Mouse (Mus musculus) forebrain, embryonic 12.5 days (tissue): Measurements from ENCODE around the gene Rrp15. TPM values are rescaled to one million over a fixed set of nuclear protein-coding genes. Genes with fewer than 3 reads are reported as not detected.

Experiments used
- ATAC-seq: fragments of 200-750 bp; cut with Nextera tagmentation; 2 replicates; pipeline ENCODE4 v1.8.0; 2017; ENCODE audit warnings: moderate TSS enrichment; ENCODE audit not compliant: low FRiP score
- H3K27ac ChIP-seq: fragments of 300-500 bp; sonication (generic); 2 replicates; pipeline ENCODE4 v1.5.1; 2016; ENCODE audit warnings: mild to moderate bottlenecking
- H3K27me3 ChIP-seq: fragments of 300-500 bp; sonication (generic); 2 replicates; pipeline ENCODE4 v1.6.1; 2016; ENCODE audit warnings: mild to moderate bottlenecking
- H3K36me3 ChIP-seq: fragments of 300-500 bp; sonication (generic); replicated peaks from 2 replicates; pipeline ENCODE4 v1.6.1; 2016; ENCODE audit warnings: mild to moderate bottlenecking
- H3K4me1 ChIP-seq: fragments of 300-500 bp; sonication (generic); 2 replicates; pipeline ENCODE4 v1.6.1; 2016
- H3K4me2 ChIP-seq: fragments of 300-500 bp; sonication (generic); 2 replicates; pipeline ENCODE4 v1.6.1; 2016; ENCODE audit warnings: mild to moderate bottlenecking, moderate library complexity
- H3K4me3 ChIP-seq: fragments of 300-500 bp; sonication (generic); replicated peaks from 2 replicates; pipeline ENCODE4 v1.5.1; 2016; ENCODE audit warnings: mild to moderate bottlenecking
- H3K9ac ChIP-seq: fragments of 300-500 bp; sonication (generic); 2 replicates; pipeline ENCODE4 v1.6.1; 2016; ENCODE audit warnings: mild to moderate bottlenecking
- H3K9me3 ChIP-seq: fragments of 300-500 bp; sonication (generic); 2 replicates; pipeline ENCODE4 v1.6.1; 2016
- WGBS: fragments of 180-500 bp; shearing (Covaris S2); methylation state at CpG from one replicate; pipeline ENCODE4 v1.1.7; 2016; 5-methylcytosine and 5-hydroxymethylcytosine counted together
- polyA plus RNA-seq: library from polyadenylated mRNA; unstranded; fragments of >200 nt; fragmentation: Nextera tagmentation; extraction: Ambion mirVana; gene quantifications from 2 replicates; pipeline ENCODE4 v1.2.1, GENCODE M21; 2016

Rrp15 gene
- polyA plus RNA-seq, 1 experiment from 2014 or later, result 58.8 TPM

GRCm38 (mm10) chr1:186705915-186706248, 43.3 kb downstream of the Rrp15 start, which contains the start of gene Tgfb2:
Tgfb2 (minus strand) TSS chr1:186705989.
- H3K27ac ChIP-seq, result peak within 1 kb of the TSS; percentile 59; the same call in 1 of the 2 replicates
- WGBS, result 1% methylated on average over 12 of the region's 12 CpGs
- peak; percentile 49; the same call in 1 of the 2 replicates for ATAC-seq

GRCm38 (mm10) chr1:186705203-186705914, 43.8 kb downstream of the Rrp15 start:
- peaks cover 32% of the 10 kb centered on the region for H3K4me1 ChIP-seq
- peak overlapping the region; percentile 65 for H3K4me3 ChIP-seq
- H3K4me2 ChIP-seq, result peak overlapping the region; percentile 89
- no peaks in the 10 kb centered on the region for H3K36me3 ChIP-seq
- peak overlapping the region; percentile 70 for H3K9ac ChIP-seq
- peak overlapping the region; percentile 59; the same call in 1 of the 2 replicates for H3K27ac ChIP-seq
- H3K9me3 ChIP-seq, result no peaks in the 10 kb centered on the region
- H3K27me3 ChIP-seq, result peaks cover 27% of the 10 kb centered on the region
- peak; percentile 79 for ATAC-seq
- WGBS, result under 1% methylated on average over 54 of the region's 65 CpGs

More at GRCm38 (mm10) chr1:186705915-186706248, 43.3 kb downstream of the Rrp15 start, which contains the start of gene Tgfb2:
- Histone ChIP-seq H3K4me3 (peak within 1 kb of the TSS; percentile 65), H3K4me1 (peaks cover 32% of the 10 kb centered on the region), H3K36me3 (no peaks in the 10 kb centered on the region), H3K9ac (peak within 1 kb of the TSS; percentile 70), H3K4me2 (peak within 1 kb of the TSS; percentile 89), H3K9me3 (no peaks in the 10 kb centered on the region), H3K27me3 (peaks cover 27% of the 10 kb centered on the region)

GRCm38 (mm10) chr1:186703980-186704701, 45.0 kb downstream of the Rrp15 start:
- H3K9ac ChIP-seq, result peak overlapping the region; percentile 70
- no peak; the same call in 1 of the 2 replicates for ATAC-seq
- peak overlapping the region; percentile 89 for H3K4me2 ChIP-seq
- 0 out of 2 replicates have a peak overlapping the region, but pooled peaks have one; percentile 47 for H3K27ac ChIP-seq
- H3K27me3 ChIP-seq, result peaks cover 27% of the 10 kb centered on the region
- H3K9me3 ChIP-seq, result no peaks in the 10 kb centered on the region
- H3K4me1 ChIP-seq, result peaks cover 32% of the 10 kb centered on the region
- H3K4me3 ChIP-seq, result peak overlapping the region; percentile 65
- no peaks in the 10 kb centered on the region for H3K36me3 ChIP-seq
- WGBS, result under 1% methylated on average over 36 of the region's 36 CpGs

- 0 out of 2 replicates have a peak overlapping the region, but pooled peaks have one; percentile 47 for H3K27ac ChIP-seq
Measured at GRCm38 (mm10) chr1:186703256-186703979, 45.7 kb downstream of the Rrp15 start.

DNA sequence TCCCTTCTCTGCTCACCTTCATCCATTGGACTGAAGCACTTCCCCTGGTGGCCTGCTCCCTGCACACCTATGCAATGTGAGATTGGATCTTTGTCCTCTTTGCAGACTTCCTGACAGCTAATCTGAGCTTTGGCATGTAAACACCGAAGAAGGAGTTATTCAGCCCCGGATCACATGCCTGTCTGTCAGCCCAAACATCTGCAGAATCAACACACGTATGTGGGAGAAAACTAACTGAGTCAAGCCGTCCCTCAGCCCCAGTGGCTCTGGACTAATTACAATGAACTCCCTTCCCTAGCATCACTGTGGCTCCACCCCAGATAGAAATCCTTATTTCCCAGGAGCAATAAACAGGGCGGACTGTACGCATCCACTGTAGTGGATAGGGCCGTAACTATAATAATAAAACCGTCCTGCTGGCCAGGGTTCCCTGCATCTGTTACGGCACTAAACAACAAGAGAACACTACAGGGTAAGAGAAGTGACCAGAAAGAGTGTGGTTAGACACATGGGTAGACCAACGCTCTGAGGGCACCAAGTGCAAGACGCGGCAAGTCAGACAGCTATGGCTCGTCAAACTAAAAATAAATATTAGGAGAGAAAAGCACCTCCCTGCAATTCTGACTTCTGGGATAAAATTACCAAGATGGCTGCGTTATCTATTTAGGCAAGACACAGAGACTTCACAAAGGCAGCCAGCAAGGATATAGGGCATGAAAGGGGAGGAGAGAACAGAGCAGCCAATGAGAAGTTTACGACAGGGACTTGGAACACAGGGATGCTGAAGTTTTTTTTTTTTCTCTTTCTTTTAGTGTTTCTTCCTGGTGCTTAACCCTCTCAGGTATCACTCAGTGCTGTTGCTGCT, 46.5 kb downstream of the Rrp15 start:
- Histone ChIP-seq H3K9me3 (no peaks in the 10 kb centered on the region), H3K27ac (0 out of 2 replicates have a peak overlapping the region, but pooled peaks have one; percentile 5), H3K4me3 (peak overlapping the region; percentile 65), H3K4me1 (peaks cover 32% of the 10 kb centered on the region), H3K4me2 (peak overlapping the region; percentile 89), H3K9ac (peak overlapping the region; percentile 25; the same call in 1 of the 2 replicates), H3K36me3 (no peaks in the 10 kb centered on the region), H3K27me3 (peaks cover 27% of the 10 kb centered on the region)
- ATAC-seq, result no peak
- 22% methylated on average over 15 of the region's 15 CpGs for WGBS

More at GRCm38 (mm10) chr1:186703256-186703979, 45.7 kb downstream of the Rrp15 start:
- no peaks in the 10 kb centered on the region for H3K9me3 ChIP-seq
- H3K4me3 ChIP-seq, result peak overlapping the region; percentile 65
- H3K4me2 ChIP-seq, result peak overlapping the region; percentile 89
- under 1% methylated on average over 15 of the region's 15 CpGs for WGBS
- no peaks in the 10 kb centered on the region for H3K36me3 ChIP-seq
- ATAC-seq, result no peak
- peaks cover 32% of the 10 kb centered on the region for H3K4me1 ChIP-seq
- peak overlapping the region; percentile 70 for H3K9ac ChIP-seq
- peaks cover 27% of the 10 kb centered on the region for H3K27me3 ChIP-seq

- no peaks in the 10 kb centered on the region for H3K9me3 ChIP-seq
- ATAC-seq, result no peak
- no peak overlapping the region for H3K9ac ChIP-seq
- H3K4me1 ChIP-seq, result peaks cover 32% of the 10 kb centered on the region
- H3K36me3 ChIP-seq, result no peaks in the 10 kb centered on the region
- H3K27me3 ChIP-seq, result peaks cover 25% of the 10 kb centered on the region
- H3K4me3 ChIP-seq, result no peak overlapping the region
- H3K27ac ChIP-seq, result no peak overlapping the region
- no peak overlapping the region for H3K4me2 ChIP-seq
- WGBS, result 65% methylated on average over 8 of the region's 8 CpGs
Measured at GRCm38 (mm10) chr1:186701206-186701905, 47.8 kb downstream of the Rrp15 start.

- H3K9ac ChIP-seq, result no peak overlapping the region
- no peaks in the 10 kb centered on the region for H3K9me3 ChIP-seq
- 86% methylated on average over 3 of the region's 3 CpGs for WGBS
Measured at GRCm38 (mm10) chr1:186700496-186700895, 48.7 kb downstream of the Rrp15 start.

GRCm38 (mm10) chr1:186698583-186699338, 50.4 kb downstream of the Rrp15 start:
- H3K4me3 ChIP-seq, result no peak overlapping the region
- H3K27ac ChIP-seq, result no peak overlapping the region
- H3K9ac ChIP-seq, result no peak overlapping the region
- no peak overlapping the region for H3K4me2 ChIP-seq
- no peak for ATAC-seq
- H3K27me3 ChIP-seq, result peaks cover 13% of the 10 kb centered on the region; the same call in 1 of the 2 replicates
- no peaks in the 10 kb centered on the region for H3K36me3 ChIP-seq
- 80% methylated on average over 15 of the region's 15 CpGs for WGBS
- no peaks in the 10 kb centered on the region for H3K9me3 ChIP-seq
- peaks cover 11% of the 10 kb centered on the region for H3K4me1 ChIP-seq

More at GRCm38 (mm10) chr1:186700496-186700895, 48.7 kb downstream of the Rrp15 start:
- H3K4me1 ChIP-seq, result peaks cover 25% of the 10 kb centered on the region
- peaks cover 18% of the 10 kb centered on the region; the same call in 1 of the 2 replicates for H3K27me3 ChIP-seq
- H3K4me2 ChIP-seq, result no peak overlapping the region
- no peak overlapping the region for H3K27ac ChIP-seq
- no peaks in the 10 kb centered on the region for H3K36me3 ChIP-seq
- ATAC-seq, result no peak
- no peak overlapping the region for H3K4me3 ChIP-seq

DNA sequence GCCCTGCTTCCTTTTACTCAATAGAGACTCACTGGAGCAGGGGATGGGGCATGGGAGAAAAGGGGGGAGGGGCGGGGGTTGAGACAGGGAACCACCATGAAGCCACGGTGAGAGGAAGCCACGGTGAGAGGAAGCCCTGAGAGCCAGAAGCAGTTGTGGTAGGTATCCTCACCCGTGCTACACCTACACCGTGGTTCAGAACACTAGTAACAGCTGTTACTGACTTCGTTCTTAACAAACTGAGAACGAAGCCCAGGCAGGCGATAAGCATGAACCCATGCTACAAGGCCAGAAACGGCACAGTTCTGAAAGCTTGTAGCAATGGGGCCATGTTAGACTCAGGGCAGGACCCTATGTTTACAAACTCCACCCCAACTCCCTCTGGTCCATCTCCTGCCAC, 52.9 kb downstream of the Rrp15 start:
- H3K9ac ChIP-seq, result no peak overlapping the region
- H3K4me2 ChIP-seq, result no peak overlapping the region
- no peaks in the 10 kb centered on the region; the same call in 1 of the 2 replicates for H3K4me1 ChIP-seq
- no peaks in the 10 kb centered on the region for H3K27me3 ChIP-seq
- H3K27ac ChIP-seq, result no peak overlapping the region
- no peak for ATAC-seq
- 91% methylated on average over 9 of the region's 9 CpGs for WGBS
- H3K4me3 ChIP-seq, result no peak overlapping the region
- no peaks in the 10 kb centered on the region for H3K9me3 ChIP-seq
- no peaks in the 10 kb centered on the region for H3K36me3 ChIP-seq

DNA sequence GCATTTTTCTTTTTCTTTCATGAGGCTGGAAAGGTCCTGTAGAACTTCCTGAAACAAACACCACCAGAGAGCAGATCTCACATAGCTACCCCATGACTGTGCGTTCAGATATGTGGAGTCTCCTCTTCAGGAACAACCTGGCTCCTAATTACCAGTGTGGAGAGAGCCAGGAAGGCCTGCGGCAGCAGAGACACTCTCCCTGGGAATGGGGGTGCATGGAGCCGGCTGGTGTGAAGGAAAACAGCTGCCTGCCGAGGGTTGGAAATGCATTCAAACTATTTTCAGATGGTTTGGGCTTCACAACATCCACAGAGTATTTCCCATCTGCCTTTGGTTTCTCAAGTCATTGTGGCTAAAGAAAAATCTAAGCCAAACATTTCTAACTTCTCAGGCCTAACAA, 53.8 kb downstream of the Rrp15 start:
- WGBS, result 83% methylated on average over 4 of the region's 4 CpGs
- no peaks in the 10 kb centered on the region for H3K9me3 ChIP-seq
- ATAC-seq, result no peak
- H3K4me1 ChIP-seq, result no peaks in the 10 kb centered on the region; the same call in 1 of the 2 replicates
- H3K9ac ChIP-seq, result no peak overlapping the region
- H3K4me3 ChIP-seq, result no peak overlapping the region
- H3K4me2 ChIP-seq, result no peak overlapping the region
- no peaks in the 10 kb centered on the region for H3K36me3 ChIP-seq
- H3K27ac ChIP-seq, result no peak overlapping the region
- no peaks in the 10 kb centered on the region for H3K27me3 ChIP-seq
